Mouse (Mus musculus): ENCODE data around the gene Yjefn3.

The Yjefn3 gene

DNA sequence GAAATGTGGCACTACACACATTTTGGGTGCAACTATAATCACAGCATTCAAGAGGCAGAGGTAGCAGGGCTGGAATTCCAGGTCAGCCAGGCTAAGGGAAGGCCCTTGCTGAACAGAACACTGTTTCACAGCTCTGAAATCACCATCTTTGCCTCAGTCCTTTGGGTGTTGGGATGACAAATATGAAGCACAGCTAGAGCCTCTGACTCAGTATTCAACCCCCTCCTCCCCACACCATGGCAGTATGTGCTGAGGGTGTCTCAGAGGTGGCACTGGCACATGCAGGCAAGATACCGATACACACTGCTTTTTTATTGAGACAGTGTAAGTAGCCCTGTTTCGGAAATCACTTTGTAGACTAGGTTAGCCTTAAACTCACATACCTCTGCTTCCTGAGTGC is 3.7 kb upstream of the Yjefn3 start:
- no peak for DNase-seq

DNA sequence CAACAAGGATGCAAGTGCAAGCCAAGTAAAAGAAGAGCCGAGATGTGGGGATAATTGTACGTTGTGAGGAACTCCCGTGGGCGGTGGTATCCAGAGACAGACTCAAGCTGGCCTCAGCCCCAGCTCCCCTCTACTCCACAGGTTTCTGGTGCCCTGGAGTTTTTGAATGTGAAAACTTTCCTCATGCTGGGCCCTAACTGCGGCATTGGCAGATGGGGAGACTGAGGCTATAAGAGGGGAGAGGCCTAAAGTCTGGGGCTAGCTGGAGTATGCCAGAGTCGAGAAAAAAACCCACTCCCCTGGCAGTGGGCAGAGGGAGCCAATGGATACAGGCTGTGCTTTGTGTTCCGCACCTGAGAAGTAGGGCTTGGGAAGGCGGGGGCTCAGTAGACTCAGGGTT is 1.6 kb upstream of the Yjefn3 start:
- peak; percentile 60 for DNase-seq

DNA sequence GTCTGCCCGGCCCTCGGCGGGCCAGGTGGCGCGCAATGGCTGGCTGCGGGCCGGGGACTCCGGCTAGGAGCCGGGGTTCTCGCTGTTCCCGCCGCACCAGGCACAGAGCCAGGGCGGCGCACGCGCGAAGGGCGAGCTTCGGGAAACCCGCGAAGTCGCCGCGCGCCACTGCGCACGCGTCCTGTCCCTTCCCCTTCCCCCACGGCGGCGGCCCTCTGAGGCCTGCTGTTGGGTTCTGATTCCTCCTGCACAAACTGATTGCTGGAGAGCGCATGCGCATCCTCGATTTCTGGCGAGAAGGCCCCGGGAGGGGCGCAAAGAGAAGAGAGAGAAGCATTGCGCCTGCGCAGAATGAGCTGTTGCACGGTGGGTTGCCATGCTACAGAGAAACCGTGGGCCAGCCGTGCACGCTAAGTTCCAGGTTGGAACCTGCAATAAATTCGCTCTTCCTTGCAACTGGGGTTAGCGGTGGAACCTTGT is 591 bp upstream of the Yjefn3 start:
- DNase-seq: peak; percentile 100

DNA sequence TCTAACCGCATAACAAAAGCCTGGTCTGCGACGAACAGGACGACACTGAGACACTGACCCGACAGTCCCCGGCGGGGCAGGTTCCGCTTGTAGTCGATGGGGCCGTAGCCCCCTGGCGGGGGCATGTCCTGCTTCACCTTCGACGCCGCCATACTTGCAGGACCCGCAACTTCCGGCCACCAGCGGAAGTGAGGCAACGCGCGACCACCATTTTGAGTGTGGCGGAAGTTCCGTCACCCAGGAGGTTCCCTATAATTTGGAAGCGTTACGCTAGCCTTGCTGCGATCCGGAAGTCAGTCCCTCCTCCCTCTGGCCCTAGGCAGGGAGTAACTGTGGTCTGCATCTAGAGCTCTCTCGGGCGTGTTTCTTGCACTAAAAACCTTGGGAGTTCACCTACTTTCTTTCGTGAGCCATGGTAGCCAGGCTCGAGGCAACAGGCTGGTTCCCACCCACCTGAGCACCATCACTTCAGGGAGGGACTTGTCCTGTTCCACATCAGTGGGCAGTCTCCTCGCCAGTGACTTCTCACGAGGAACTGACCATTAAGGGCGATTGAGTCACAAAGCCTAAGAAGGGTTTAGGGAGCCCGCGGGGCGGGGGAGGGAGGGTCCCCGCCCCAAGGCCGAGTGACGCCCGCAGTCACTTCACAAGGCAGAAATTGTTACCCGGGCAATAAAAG is 889 bp downstream of the Yjefn3 start:
- peak; percentile 96 for DNase-seq

DNA sequence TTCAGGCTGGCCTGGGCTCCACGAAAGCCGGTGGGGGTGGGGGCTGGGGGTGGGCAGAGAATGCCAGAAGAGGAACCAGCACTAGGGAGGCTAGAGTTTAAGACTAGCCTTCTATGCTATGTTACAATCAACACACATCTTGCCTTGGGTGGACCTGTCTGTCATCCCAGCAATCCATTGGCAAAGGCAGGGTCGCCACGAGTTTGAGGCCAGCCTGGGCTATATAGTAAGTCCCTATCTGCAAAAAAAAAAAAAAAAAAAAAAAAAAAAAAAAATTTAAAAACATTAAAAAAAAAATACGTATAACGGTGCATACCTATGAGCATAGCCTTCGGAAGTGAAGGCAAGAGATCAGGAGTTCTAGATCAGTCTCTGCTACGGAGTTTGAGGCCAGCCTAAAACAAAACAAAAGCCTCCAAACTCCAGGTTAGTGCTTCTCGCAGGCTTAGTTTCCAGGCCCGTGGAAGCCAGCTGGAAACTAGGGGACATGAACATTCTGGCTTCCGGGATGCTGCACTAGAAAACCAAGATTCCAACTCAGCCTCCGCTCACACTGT is 1.5 kb downstream of the Yjefn3 start:
- peak; percentile 56 for DNase-seq

DNA sequence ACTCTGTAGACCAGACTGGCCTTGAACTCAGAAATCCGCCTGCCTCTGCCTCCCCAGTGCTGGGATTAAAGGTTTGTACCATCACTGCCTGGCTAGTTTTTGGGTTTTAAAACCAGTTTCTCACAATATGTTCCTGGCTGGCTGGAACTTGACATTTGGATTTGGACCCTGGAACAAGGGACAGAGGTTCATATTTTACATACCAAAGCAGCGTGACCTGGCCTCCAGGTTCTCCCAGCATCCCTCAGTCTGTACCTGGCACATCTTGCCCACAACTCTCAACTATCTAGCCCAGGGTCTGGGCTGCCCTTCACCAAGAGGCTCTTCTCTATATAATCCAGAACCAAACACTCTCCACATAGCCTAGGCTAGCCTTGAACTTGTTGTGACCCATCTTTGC is 2.6 kb downstream of the Yjefn3 start:
- no peak for DNase-seq

DNA sequence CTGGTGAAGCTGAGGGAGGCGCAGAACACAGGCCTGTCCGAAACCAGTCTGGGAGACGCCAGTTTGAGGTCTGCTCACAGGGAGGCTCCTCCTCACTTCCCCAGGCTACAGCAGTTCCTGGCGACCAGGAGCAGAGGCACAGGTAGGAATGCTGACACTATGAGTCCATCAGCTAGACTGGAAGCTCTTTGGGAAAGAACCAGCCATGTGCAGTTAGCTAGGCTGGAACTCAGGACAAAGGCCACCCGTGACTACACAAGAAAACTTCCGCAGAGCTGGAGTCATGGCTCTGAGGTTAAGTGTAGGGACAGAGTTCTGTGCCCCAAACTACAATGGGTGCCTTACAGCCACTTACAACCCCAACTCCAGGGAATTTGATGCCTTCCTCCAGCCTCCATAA is 4.7 kb downstream of the Yjefn3 start:
- no peak for DNase-seq

DNA sequence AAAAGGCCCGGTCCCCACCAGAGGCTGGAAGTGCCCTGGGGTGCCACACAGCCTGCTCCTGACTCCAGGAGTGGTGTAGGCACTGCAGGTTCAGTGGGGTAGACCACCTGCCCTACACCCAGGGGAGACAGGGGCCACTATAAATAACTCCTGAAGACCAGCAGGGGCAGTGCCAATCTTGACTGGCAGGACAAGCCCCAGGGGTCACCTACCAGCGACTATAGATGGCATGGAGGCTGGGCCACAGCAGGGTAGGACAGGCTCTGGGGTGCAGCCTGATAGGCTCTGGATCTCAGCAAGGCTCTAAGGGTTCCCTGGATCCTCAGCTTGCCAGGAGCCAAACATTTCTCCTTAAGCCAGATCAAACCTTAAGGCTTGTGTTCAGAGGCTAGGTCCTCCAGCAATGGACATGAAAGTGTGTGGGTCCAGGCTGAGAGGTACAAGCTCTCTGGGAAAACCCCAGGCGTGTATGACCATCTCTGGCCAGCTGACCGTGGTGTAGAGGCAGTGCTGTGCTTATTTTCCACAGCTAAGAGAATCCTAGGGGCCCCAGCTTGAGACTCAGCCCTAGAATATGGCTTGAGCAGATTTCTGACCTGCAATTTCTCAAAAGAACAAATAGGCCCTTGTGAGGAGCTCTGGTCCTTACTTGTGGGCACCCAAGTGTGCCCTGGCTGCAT is 6.6 kb downstream of the Yjefn3 start:
- DNase-seq: no peak

DNA sequence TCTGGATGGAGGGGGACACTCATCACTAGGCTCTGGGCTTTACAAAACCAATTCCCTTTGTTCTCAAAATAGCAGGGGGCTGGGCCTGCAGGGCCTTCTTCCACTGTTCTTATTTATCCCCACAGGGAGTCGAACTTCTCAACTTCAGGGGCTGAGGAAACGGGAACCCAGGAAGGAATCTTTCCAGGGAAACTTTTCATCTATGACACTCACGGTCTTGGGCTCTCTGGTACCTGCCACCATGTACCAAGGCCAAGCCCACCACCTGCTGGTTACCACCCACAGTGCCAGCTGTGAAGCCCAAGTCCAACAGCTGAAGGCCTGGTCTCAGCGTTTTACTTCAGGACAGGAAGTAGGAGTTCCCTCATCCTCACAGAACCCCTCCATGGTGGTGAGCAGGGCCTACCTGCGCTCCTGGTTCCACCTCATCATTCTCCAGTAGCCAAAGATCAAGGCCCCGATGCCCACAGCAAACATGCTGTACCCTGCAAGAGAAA is 7.6 kb downstream of the Yjefn3 start:
- no peak for DNase-seq

DNA sequence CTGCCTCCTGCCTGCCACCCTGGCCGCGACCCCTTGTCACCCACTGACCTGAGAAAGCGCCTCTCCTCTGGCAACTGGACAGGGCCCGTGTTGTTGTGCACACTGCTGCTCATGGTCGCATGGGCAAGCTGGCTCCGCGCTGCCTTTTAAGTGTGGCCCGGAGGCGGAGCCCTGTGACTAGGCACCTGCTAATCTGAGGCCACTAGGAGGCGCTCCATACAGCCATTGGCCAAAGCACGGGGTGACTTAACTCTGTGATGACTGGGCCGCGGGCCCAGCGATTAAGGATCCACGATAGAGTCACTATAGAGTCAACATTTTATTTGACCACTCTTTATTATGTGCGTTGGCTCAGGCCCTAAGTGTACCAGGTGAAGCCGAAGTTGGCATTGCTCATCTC is 8.6 kb downstream of the Yjefn3 start:
- DNase-seq: peak; percentile 52

DNA sequence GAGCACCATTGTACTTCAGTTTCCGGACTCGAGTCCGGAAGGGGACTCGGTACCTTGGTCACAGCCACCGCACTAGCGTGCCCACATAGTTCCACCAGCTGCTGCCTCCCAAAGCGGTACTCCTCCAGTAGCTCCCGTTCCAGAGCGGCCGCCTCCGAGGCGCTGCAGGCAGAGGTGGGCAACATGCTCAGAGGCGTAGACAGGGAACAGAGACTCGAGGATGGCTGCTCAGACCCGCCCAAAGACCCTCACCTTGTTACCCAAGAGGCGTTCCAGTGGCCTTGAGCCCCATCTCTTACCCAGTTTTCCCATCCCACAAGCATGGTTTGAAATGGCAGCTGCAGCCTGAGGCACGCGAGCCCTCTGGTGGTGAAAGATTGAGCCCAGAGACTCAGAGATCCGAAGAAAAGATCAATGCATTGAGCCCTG is 11.7 kb downstream of the Yjefn3 start:
- no peak for DNase-seq

DNA sequence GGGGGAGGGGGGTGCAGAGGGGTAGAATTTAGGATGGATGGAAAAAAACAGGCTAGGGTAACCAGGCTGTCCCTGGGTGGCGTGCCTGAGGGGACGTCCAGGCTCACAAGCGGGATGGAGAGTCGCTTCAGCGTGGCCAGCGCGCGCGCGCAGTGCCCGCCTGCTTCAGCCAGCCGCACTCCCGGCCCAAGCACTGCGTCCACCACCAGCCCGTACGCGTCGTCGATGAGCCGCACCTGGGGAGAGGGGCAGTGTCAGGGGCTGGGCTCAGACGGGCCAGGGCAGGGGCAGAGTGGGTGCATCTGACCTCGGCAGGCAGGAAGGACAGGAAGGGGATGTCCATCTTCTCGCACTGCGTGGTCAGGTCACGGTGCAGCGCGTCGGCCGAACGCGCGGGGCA is 13.6 kb downstream of the Yjefn3 start:
- DNase-seq: no peak

DNA sequence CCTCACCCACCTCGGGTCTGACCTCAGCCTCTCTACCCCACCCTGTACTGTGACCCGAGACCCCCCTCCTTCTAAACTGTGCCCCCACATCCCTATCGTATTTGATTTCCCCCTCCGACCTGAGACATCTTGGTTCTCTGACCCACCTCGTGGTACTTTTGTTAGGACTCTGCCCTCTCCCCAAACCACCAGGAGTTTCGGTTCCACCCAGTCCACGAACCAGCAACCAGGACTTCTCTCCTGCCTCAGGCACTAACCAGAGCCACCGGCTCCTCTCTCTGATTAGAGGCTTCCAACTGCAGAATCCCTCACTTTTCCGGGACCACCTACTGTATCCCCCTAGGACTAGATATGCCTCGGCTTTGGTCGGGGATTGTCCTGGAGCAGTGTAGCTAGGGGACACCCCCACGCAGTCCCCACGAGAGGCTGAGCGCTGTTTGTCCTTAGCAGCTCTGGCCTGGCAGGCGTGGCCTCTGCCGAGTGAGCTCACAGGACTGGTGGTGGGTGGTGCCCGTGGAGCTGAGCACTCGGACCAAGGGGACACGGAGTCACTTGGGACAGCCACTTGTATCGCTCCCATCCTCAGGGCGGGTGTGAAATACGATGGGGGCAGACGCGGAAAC is 14.2 kb downstream of the Yjefn3 start:
- no peak for DNase-seq

DNA sequence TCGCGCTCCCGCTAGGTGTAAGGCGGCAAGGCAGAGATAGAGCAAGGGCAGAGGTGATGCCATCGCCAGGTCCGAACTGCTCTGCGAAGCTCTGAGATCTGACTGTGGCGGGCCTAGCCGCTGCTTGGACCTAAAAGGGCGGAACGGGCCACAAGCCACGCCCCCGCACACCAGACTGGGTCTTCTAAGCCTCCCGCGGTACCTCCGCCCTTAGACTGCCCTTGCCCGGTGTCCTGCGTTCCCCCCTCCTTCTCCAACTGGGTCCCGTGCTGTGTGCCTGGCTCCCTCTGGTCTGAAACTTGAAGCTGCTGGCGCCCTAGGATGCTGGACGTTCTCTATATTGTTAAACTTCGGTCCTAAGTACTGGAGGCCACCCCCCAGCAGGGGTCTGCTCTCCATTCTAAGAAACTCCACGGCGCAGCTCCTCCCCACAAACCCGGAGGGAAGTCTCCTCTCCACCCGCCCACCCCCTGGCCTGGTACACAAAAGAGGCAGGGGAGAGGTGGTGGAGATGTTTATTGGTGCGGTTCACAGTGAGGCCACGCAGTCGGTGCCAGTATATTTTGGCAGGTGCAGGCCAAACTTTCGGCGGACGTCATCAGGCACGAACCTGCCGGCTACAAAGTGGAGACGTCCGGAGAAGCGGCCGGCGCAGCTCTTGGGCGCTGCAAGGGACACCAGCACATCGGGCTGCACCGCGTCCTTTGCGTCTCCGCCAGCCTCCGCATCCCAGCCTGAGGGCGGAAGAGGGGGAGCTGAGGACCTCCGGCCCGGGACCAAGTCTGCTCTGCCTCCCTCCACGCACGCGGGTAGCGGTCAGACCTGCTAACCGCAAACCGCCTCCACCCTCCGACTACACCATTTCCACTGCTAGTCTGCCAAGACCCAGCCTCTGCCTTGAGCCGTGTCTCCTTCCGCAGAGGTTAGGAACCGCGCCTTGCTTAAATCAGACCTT is 14.9 kb downstream of the Yjefn3 start, which contains the start of gene Cilp2:
Gene Cilp2, minus strand, starts transcription at position 399 of the 955 bp plus-strand sequence.
- no peak for DNase-seq

DNA sequence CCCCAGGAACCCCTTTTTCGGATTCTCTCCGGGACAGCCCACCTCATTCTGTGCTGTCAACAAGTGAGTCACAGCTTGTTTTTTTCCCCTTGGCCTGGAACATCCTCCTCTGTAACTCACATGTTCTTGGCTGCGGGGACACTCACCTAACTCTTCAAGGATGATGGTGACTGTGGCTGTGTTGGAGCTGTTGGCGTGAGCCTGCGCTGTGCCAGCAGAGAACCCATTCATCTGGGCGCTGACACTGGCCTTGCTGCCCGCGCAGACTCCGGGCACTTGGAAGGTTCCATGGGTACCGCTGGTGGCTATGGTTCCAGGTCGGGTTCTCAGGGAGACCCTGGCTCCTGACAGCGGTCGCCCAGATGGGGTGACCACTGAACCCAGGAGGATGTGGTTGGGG is 18.4 kb downstream of the Yjefn3 start:
- no peak for DNase-seq

DNA sequence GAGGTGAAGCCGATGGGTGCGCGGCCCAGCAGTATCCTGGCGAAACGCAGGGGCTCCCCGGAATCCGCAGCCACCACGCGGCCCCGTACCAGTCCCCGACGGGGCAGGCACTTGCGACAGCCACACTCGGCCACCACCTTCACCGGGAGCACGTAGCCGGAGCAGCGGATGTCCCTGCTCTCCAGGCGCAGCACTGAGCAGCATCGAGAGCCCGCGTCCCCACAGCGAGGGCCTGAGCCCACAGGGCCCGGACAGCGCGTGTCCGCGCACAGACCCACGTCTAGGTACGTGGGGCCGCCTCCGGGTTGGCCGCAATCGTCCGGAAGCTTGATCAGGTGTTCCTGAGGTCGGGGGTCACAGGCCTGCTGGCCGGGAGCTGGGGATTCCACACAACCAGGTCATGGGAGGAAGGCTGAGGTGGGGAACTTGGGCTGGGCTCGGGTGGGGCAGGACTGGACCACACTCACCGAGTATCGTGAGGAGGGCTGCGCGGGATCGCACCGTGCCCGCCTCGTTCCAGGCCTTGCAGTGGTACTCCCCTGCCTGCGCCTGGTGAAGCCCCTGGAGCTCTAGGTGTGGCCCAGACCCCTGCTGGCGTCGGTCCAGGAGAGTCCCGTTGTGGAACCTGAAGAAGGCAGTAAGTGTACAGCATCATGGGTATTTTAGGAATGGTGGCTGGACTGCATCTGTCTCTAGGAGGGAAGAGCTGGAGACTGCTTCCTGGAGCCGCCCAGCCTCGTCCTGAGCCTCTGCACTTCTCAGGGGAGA is 19.5 kb downstream of the Yjefn3 start:
- no peak for DNase-seq

DNA sequence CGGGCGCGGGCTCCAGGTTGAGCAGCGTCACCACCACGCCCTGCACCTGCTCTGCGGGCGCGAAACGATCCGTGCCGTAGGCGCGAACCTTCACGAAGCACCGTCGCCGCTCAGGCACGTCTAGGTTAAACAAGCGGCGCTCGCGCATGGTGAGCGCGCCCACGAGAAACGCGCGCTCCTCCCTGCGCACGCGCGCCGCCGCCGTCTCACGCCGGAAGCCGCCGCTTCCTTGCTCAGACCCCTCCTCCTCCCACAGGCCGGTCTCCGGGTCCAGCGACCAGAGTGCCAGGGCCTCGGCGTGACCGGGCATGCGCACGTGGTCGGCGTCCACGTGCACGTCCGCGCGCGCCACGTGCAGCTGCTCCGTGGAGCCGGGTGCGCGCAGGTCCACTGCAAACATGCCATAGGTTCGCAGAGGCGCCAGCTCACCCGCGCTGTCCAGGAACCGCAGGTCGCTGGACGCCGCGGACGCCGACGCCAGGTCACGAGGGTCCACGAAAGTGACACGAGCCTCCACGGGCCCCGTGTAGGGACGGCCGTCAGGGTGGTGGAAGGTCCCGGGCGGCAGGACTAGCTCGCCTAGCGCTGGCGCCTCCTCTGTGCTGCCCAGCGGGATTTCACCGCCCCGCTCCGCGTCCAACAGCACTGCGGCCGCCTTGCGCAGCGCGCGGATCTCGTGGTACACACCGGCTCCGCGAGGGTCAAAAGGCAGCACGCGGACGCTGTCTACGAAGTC is 20.3 kb downstream of the Yjefn3 start:
- DNase-seq: no peak

DNA sequence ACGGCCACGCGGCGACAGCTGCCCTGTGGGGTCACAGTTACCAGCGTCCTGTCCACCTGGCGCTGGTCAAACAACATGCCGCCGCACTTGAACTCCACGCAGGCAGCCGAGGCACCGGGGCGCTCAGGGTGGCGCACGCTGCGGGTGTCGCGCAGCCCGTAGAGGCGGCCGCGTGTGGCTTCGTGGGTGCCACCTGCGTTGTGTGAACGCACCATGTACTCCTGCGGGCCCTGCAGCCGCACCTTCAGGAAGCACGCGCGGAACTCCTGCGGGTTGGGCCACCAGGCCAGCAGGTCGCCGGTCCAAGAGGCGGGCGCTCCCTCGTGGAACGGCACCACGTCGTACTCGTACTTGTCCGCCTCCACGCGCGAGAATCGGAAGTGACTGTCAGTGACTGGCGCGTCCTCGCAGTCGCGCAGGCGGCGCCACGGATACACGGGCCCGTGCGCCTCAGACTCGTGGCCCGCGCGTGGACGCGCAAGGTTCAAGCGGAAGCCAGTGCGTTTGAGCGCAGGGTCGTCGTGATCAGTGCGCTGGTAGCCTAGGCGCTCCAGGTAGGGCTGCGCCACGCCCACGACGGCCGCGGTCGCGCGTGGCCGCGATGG is 21.1 kb downstream of the Yjefn3 start:
- DNase-seq: no peak

DNA sequence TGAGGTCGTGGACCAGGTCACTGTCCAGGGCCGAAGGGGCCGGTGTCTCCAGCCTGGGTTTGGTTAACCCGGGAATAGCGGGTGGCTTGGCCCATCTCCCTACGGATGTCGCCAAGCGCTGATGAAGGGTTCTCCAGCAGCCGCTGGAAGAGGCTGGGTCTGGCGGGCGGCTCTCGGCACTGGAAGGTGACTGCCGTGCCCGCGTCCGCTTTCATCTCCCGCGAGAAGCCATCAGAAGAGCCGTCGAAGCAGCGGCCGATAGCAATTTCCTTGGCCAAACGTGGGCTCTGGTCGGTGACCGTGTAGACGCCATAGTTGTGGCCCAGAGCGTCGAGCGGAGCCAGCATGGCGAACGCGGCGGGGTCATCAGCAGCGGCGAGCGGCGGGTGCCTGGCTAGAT is 21.7 kb downstream of the Yjefn3 start:
- no peak for DNase-seq

DNA sequence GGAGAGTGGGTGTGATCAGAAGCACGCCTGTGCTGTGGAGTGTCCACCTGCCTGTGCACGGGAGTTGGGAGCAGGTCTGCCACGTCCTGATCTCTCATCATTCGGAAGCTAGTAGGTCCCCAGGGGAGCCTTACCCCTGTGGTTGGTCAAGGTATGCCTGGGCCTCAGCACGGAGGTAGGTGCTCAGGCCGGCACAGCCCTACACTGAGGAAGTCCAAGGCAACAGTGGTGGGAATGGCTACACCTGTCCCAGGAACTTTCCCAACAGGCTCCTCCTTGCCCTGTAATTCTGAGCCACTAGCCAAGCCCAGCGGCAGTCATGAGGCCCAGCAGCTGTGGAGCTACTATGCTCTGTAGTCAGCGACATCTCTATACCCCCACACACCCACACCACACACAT is 22.8 kb downstream of the Yjefn3 start:
- no peak for DNase-seq

All from cerebellum, adult 11-12 months (tissue).